Comparison of ENCODE assay signal across 22 mouse cellular contexts in the genomic region with DNA sequence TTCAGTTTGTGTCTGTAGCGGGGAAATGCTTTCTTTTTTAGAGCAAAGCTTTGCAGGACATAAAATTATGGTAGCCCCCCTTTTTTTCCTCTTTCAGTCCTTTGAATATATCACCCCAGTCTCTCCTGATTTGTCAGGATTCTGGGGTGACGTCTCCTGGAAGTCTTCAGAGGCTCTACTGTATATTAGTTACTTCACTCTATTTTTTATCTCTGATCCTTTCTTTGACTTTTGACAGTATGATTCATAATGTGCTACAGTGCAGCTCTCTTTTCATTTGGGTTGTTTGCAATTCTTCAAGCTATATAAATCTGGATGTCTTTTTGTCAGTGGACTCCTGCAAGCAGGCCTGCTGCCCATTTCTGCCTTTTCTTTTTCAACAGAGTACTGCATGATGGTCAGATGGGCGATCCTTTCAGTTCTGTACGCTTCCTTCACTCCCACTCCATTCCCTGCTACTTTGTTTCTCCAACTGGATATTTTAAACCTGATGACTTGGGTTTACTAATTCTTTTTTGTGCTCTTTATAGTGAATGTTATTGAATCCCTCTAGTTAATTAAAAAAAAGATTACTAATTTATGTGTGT. TPM values are rescaled to one million over a fixed set of nuclear protein-coding genes. Genes with fewer than 3 reads are reported as not detected.
DNase-seq lines count a peak whose midpoint lies in the region; ATAC-seq and TF ChIP-seq lines count a peak whose summit lies in the region.
"Had no signal": no experiment of that assay in that cellular context is flagged by ENCODE, and none has a peak within 500 bp of the region (broad histone marks: within the 10 kb centered on the region; RNA-seq: fewer than 3 reads in every experiment).

No protein-coding gene starts in this region.

- 0 out of 2 replicates have a peak overlapping the region, but pooled peaks have one; percentile 6 for H3K4me2 ChIP-seq in heart, embryonic 15.5 days
- H3K4me2 ChIP-seq in lung, embryonic 15.5 days, result no peak overlapping the region
- H3K4me2 ChIP-seq in stomach, embryonic 14.5 days (replicated peaks; ENCODE audit: low read depth, low read length), result no peak overlapping the region
- no peak overlapping the region for H3K4me2 ChIP-seq in stomach, postnatal 0 days (replicated peaks; ENCODE audit: low read depth)
- H3K4me2 ChIP-seq: embryonic facial prominence, embryonic 13.5 days; forebrain, embryonic 15.5 days; kidney, embryonic 15.5 days; limb, embryonic 12.5 days; liver, embryonic 15.5 days had no signal

- no peak for TF ChIP-seq EP300 in stomach, postnatal 0 days (optimal IDR thresholded peaks at IDR 0.05)

- H3K9ac ChIP-seq in heart, embryonic 15.5 days, result no peak overlapping the region
- H3K9ac ChIP-seq in lung, embryonic 15.5 days, result no peak overlapping the region
- no peak overlapping the region for H3K9ac ChIP-seq in stomach, embryonic 14.5 days (replicated peaks; ENCODE audit: low read depth, low read length)
- no peak overlapping the region for H3K9ac ChIP-seq in stomach, postnatal 0 days (ENCODE audit: low read length)
- H3K9ac ChIP-seq: embryonic facial prominence, embryonic 13.5 days; forebrain, embryonic 15.5 days; kidney, embryonic 15.5 days; limb, embryonic 12.5 days; liver, embryonic 15.5 days had no signal

- H3K4me1 ChIP-seq in heart, embryonic 15.5 days (replicated peaks), result peaks cover 8% of the 10 kb centered on the region
- peaks cover 9% of the 10 kb centered on the region; the same call in 1 of the 2 replicates for H3K4me1 ChIP-seq in lung, embryonic 15.5 days
- no peaks in the 10 kb centered on the region for H3K4me1 ChIP-seq in stomach, embryonic 14.5 days (ENCODE audit: control insufficient read depth, insufficient read depth, low read length)
- H3K4me1 ChIP-seq in stomach, postnatal 0 days (replicated peaks; ENCODE audit: control insufficient read depth, insufficient read depth), result no peaks in the 10 kb centered on the region
- H3K4me1 ChIP-seq: forebrain, embryonic 10.5 days; forebrain, embryonic 15.5 days; kidney, embryonic 15.5 days; limb, embryonic 12.5 days; liver, embryonic 15.5 days; midbrain, embryonic 10.5 days had no signal

- H3K27ac ChIP-seq in heart, embryonic 15.5 days, result no peak overlapping the region
- peak overlapping the region; percentile 49 for H3K27ac ChIP-seq in lung, embryonic 15.5 days
- H3K27ac ChIP-seq in stomach, embryonic 14.5 days (ENCODE audit: low read length), result peak overlapping the region; percentile 11; the same call in 1 of the 2 replicates
- no peak overlapping the region for H3K27ac ChIP-seq in stomach, postnatal 0 days (replicated peaks)
- H3K27ac ChIP-seq: embryonic facial prominence, embryonic 13.5 days; forebrain, embryonic 10.5 days; forebrain, embryonic 15.5 days; kidney, embryonic 15.5 days; limb, embryonic 12.5 days; liver, embryonic 15.5 days; midbrain, embryonic 10.5 days had no signal

- H3K4me3 ChIP-seq in heart, embryonic 15.5 days, result no peak overlapping the region
- no peak overlapping the region for H3K4me3 ChIP-seq in lung, embryonic 15.5 days
- no peak overlapping the region for H3K4me3 ChIP-seq in stomach, embryonic 14.5 days (ENCODE audit: low read depth, low read length)
- H3K4me3 ChIP-seq in stomach, postnatal 0 days (ENCODE audit: low read depth, low read length), result no peak overlapping the region
- H3K4me3 ChIP-seq: embryonic facial prominence, embryonic 13.5 days; forebrain, embryonic 10.5 days; forebrain, embryonic 15.5 days; kidney, embryonic 15.5 days; limb, embryonic 12.5 days; liver, embryonic 15.5 days; midbrain, embryonic 10.5 days; myocyte had no signal

- no peaks in the 10 kb centered on the region for H3K36me3 ChIP-seq in heart, embryonic 15.5 days
- H3K36me3 ChIP-seq in lung, embryonic 15.5 days, result peaks cover 6% of the 10 kb centered on the region; the same call in 1 of the 2 replicates
- no peaks in the 10 kb centered on the region for H3K36me3 ChIP-seq in stomach, embryonic 14.5 days (ENCODE audit: control insufficient read depth, insufficient read depth, low read length)
- H3K36me3 ChIP-seq in stomach, postnatal 0 days (ENCODE audit: control insufficient read depth, insufficient read depth, low read length), result no peaks in the 10 kb centered on the region
- H3K36me3 ChIP-seq: forebrain, embryonic 15.5 days; kidney, embryonic 15.5 days; liver, embryonic 15.5 days; midbrain, embryonic 10.5 days had no signal

- H3K27me3 ChIP-seq in heart, embryonic 15.5 days, result no peaks in the 10 kb centered on the region
- no peaks in the 10 kb centered on the region for H3K27me3 ChIP-seq in lung, embryonic 15.5 days
- H3K27me3 ChIP-seq in stomach, embryonic 14.5 days (ENCODE audit: control insufficient read depth, insufficient read depth, low read length), result no peaks in the 10 kb centered on the region
- no peaks in the 10 kb centered on the region for H3K27me3 ChIP-seq in stomach, postnatal 0 days (ENCODE audit: control insufficient read depth, insufficient read depth, low read length)
- H3K27me3 ChIP-seq: embryonic facial prominence, embryonic 13.5 days; forebrain, embryonic 15.5 days; kidney, embryonic 15.5 days; limb, embryonic 12.5 days; liver, embryonic 15.5 days had no signal

- WGBS in heart, embryonic 15.5 days, result 66% methylated on average over 4 of the region's 4 CpGs
- WGBS in lung, embryonic 15.5 days, result 47% methylated on average over 4 of the region's 4 CpGs
- 40% methylated on average over 4 of the region's 4 CpGs for WGBS in stomach, embryonic 14.5 days
- WGBS in stomach, postnatal 0 days, result 46% methylated on average over 4 of the region's 4 CpGs

- intact Hi-C loops in heart, postnatal 14 days (cut with DNase I), result no loop called here

- ATAC-seq in heart, embryonic 15.5 days (replicated peaks; ENCODE audit: insufficient number of reproducible peaks, insufficient read depth, low FRiP score, low read depth), result no peak
- ATAC-seq in lung, embryonic 15.5 days (ENCODE audit: borderline replicate concordance, extremely low read depth, low FRiP score, low TSS enrichment), result peak; percentile 55; the same call in 1 of the 2 replicates
- no peak for ATAC-seq in stomach, embryonic 14.5 days (ENCODE audit: insufficient number of reproducible peaks, insufficient read depth, low FRiP score, low read depth)
- ATAC-seq in stomach, postnatal 0 days (ENCODE audit: low FRiP score, low TSS enrichment), result no peak
- ATAC-seq: forebrain, embryonic 15.5 days; hindbrain, embryonic 16.5 days had no signal

- H3K9me3 ChIP-seq in heart, embryonic 15.5 days (replicated peaks), result no peaks in the 10 kb centered on the region
- H3K9me3 ChIP-seq in lung, embryonic 15.5 days, result no peaks in the 10 kb centered on the region
- H3K9me3 ChIP-seq in stomach, embryonic 14.5 days (ENCODE audit: control insufficient read depth, low read depth, low read length), result no peaks in the 10 kb centered on the region
- no peaks in the 10 kb centered on the region for H3K9me3 ChIP-seq in stomach, postnatal 0 days (ENCODE audit: control insufficient read depth, low read length)
- H3K9me3 ChIP-seq: embryonic facial prominence, embryonic 13.5 days; forebrain, embryonic 10.5 days; forebrain, embryonic 15.5 days; kidney, embryonic 15.5 days; limb, embryonic 12.5 days; liver, embryonic 15.5 days; midbrain, embryonic 10.5 days had no signal

- no peak for DNase-seq in heart, postnatal 14 days
- no peak for DNase-seq in lung, adult 18-20 months
- no peak for DNase-seq in stomach, postnatal 0 days (ENCODE audit: low spot score)
- DNase-seq: adrenal gland, postnatal 25 days; B cell, adult 2 months; cerebellum, adult 18-20 months; cerebellum, postnatal 10 days; kidney, adult 18-20 months; kidney, postnatal 4 days; spleen, adult 18-20 months had no signal

- no peak for TF ChIP-seq CTCF in stomach, postnatal 0 days (IDR thresholded peaks at IDR 0.05; ENCODE audit: low read depth)

RNA-seq across cellular contexts. Expression of gene Cep112, which starts 39.8 kb away (rescaled TPM):
- 8.1 and 10.2 TPM in 2 replicates for polyA plus RNA-seq in heart, embryonic 15.5 days (2015; fragmentation: Nextera tagmentation; extraction: Ambion mirVana)
- total RNA-seq in heart, postnatal 14 days (2021), result 1 to 10 TPM; 8.7 to 9.0 TPM
- 15.8 and 19.4 TPM in 2 replicates for polyA plus RNA-seq in lung, embryonic 15.5 days (2015; fragmentation: Nextera tagmentation; extraction: Ambion mirVana)
- 20.6 and 24.1 TPM in 2 replicates for polyA plus RNA-seq in stomach, embryonic 14.5 days (2014; fragmentation: Nextera tagmentation; extraction: Ambion mirVana)
- 3.3 and 3.5 TPM in 2 replicates for polyA plus RNA-seq in stomach, postnatal 0 days (2015; fragmentation: Nextera tagmentation; extraction: Ambion mirVana)

Comparison
In these comparisons a context has a peak if more than half of its experiments do, and no peak if none do; other contexts are left out.
1. H3K27ac ChIP-seq: peak in lung, embryonic 15.5 days (single experiment) and stomach, embryonic 14.5 days (single experiment); none in heart, embryonic 15.5 days (single experiment) and stomach, postnatal 0 days (single experiment).